Mouse (Mus musculus) 3134 (cell line): ENCODE measurements around the gene Slc35d2.

Experiments
- DNase-seq: peaks from one replicate; pipeline ENCODE4 v3.0.0-alpha.2; 2011; ENCODE audit warnings: low spot score; ENCODE audit not compliant: insufficient read length; ENCODE audit errors: extremely low read depth

Slc35d2 gene

DNA sequence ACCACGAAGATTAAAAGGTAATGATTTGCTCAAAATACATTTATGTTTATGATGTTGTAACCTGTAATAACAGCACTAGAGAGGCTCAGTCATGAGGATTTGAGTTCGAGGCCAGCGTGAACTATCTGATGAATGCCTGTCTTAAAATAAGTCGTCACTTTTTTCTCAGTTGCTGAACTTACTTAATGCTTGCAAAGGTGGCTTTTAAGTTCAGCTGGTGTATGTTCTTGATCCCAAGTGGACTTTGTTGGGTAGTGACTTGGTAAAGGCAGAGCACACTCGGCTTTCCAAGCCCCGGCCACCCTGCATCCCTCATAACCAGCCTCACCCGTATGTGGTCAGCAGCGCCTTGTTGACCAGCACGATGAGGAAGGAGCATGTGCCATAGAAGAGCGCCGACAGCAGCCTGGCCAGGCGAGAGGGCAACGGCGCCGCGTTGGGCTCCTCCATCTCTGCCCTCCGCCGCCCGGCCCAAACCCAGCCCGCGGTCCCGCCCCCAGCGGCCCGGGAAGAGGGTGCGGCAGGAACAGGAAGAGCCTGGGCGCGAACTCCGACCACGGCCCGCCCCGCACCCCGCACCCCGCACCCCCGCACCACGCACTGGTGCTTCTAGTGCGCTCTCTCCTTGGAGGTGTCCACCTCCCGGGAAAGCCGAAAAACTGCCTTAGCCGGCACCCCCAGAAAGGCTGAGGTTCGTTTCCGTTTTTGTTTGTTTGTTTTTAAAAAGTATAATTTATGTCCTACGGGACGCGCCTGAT lies at the start of gene Slc35d2:
TSS of gene Slc35d2 (minus strand) at position 511 of the 758 bp plus-strand sequence.
- DNase-seq, result peak; percentile 74

DNA sequence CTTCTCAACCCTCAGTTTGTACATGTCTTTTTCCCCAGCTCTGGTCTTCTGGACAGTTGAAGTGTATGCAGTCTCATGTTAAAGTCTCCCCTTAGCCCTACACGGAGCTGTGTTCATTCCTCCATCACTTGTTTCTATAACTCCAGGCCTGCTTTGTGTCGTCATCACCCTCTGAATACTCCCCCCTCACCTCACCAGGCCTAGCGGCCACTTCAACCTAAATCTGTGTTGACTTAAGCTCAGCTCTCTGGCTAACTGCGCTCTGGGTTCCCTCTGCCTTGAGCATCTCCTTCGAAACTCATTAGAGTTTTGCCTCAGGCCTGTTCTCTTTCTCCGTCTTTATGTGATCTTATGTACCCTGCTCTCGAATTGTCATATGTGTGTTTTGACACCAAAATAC lies 48.8 kb upstream of the Slc35d2 start:
- DNase-seq, result no peak

DNA sequence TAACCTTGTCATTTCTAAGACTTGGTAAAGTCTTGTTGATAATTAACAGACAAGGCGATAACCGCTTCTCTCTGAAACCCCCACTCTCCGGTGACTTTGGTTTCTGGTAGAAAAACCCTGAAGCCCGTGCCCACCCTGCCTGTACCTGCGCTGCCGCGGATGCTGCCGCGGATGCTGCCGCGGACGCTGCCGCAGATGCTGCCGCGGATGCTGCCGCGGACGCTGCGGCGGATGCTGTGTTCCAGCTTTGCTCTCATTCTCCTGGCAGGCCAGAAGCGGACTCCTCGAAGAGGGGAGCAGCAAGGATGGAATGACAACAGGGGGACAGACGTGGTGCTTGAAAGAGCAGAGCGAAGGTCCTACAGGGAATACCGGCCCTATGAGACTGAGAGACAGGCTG lies 40.6 kb upstream of the Slc35d2 start:
- no peak for DNase-seq

DNA sequence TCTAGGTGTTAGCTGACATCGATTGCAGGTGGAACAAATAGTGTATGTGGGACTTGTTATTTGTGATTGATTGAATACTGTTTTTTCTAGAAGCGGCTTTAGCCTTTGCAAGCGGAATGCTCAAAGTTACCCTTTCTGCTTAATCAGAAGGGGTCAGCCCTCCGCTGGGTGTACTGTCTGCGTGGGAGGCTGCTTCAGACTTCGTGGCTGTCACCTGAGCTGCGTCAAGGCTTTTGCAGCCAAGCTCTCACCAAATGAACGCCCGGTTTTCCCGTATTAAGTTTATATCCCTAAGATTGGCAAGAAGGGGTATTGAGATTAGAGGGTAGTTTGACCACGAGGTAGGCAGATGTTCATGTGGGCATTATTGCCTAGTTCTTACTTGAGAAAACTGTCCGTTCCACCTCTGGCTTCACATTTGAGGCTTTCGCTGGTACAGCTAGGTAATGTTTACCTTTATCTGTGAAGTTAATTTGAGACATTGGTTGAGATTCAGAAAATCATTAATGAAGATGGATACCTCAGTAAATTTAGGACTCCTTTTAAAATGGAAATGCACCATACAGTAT lies 34.1 kb upstream of the Slc35d2 start:
- DNase-seq, result no peak

DNA sequence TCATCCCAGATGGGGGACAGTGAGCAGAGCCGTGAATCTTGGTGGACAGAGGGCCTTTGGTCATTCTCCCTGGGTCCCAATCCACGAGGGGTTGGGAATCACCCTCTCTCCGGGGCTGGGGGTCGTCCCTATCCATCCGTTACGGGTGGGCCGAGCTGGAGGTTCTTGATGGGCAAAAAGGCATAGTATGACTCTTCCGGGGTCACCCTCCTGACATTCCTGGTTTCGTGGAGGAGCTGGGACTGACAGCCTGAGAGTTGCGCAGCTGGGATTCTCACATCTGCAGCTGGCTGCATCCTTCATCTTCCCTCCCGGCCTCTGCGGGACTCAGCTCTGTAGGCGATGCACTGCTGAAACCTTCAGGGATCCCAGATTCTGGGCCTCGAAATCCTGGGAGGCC lies 33.5 kb upstream of the Slc35d2 start:
- peak; percentile 33 for DNase-seq

DNA sequence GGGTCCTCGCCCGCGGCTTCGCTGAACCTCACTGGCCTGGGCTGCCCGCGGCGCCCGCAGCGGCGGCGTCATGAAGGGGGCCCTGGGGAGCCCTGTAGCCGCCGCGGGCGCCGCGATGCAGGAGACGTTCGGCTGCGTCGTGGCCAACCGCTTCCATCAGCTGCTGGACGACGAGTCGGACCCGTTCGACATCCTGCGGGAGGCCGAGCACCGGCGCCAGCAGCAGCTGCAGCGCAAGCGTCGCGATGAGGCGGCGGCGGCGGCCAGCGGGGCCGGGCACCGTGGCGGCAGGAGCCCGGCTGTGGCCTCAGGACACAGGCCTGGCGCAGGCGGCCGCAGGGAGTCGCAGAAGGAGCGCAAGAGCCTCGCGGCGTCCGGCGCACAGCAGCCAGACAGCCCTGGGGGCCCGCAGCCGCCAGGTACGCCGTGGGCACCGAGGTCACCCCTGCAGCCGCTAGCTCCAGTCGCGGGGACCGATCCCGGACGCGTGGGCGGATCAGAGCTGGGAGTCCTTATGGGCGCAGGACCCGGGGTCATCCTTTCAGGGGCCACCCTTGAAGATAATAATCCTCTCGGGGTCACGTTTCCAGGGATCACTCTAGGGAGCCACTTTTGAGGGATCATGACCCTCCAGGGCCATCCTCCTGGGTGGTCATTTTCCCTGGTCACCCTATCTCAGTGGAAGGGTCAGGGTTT lies 32.9 kb upstream of the Slc35d2 start:
- no peak for DNase-seq

DNA sequence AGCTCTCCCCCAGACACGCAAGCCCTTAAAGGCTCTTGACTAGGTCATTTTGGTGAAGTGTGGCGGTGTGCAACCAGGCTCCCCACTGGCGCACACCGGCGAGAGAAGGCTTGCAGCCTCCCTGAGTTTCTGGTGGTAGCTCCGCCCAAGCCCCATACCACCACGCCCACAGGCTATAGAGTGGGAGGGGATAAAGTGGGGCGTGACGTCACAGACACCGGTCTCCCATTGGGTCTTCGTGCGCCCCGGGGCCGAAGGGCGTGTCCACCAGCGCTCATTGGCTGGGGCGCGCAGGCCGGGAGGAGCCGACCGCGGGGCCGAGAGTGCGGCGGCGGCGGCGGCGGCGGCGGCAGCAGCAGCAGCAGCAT lies 32.4 kb upstream of the Slc35d2 start, which contains the start of gene Habp4:
TSS of gene Habp4 (plus strand) at position 277 of the 368 bp plus-strand sequence.
- DNase-seq, result peak; percentile 89

DNA sequence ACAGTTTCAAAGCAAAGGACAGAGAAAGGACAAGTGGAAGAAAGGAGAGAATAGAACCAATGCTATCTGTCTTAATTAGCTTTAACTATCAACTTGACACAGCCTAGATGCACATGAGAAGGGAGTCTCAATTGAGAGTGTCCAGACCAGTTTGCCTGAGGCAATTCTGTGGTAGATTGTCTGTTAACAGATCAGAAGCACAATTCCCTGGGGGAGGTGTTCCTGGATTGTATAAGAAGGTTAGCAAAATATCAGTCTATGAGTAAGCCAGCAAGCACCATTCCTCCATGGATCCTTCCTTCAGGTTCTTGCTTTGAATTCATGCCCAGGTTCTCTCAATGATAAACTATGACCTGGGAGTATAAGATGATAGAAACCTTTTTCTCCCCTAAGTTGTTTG lies 27.8 kb upstream of the Slc35d2 start:
- no peak for DNase-seq

DNA sequence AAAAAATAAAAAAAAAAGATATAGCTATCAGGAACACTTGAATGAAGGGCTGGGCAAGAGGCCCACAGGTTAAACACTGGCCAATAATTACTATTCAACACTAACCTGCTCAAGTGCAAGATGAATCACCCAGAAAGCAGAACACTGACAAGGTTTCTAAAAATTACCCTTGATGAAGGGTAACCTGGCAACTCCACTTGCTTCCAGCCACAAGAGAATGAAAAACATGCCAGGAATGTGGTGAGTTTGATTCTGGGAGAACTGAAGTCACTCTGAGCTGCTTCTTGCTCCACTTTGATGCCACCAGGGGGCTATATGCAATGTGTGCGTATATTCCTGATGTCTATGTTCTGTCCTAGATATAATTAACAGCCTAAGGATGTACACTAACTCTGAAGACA lies 26.0 kb upstream of the Slc35d2 start:
- peak; percentile 74 for DNase-seq

DNA sequence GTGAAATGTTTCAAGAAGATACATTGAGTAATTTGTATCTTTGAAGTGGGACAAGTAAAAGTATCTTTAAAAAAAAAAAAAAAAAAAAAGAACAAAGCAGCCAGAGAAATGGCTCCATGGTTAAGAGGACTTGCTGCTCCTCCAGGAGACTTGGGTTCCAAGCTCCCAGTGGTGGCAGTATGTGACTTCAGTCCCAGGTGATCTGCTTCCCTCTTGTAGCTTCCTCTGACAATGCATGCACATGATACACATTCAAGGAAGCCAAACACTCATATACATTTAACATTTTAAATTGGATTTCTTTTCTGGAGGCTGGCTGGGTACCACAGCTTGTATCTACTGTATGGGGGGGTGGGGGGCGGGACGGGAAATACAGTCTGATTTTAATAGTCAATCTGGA lies 25.5 kb upstream of the Slc35d2 start:
- peak; percentile 34 for DNase-seq

DNA sequence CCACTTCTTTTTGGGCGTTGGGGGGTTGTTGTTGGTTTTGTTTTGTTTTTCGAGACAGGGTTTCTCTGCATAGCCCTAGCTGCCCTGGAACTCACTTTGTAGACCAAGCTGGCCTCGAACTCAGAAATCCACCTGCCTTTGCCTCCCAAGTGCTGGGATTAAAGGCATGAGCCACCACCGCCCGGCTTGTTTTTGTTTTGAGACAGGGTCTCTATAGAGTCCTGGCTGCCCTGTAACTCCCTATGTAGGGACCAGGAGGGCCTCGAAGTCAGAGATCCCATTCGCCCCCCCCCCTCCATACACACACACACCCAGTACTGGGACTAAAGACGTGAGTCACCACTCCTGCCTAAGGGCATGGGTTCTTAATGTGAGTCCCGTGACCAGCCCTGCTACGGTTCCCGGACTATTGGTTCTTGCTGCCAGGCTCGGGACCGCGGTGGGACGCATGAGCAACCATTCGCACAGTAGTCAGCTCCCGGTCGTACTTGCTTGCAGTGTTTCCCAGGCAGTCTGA lies 24.6 kb upstream of the Slc35d2 start:
- peak; percentile 84 for DNase-seq

DNA sequence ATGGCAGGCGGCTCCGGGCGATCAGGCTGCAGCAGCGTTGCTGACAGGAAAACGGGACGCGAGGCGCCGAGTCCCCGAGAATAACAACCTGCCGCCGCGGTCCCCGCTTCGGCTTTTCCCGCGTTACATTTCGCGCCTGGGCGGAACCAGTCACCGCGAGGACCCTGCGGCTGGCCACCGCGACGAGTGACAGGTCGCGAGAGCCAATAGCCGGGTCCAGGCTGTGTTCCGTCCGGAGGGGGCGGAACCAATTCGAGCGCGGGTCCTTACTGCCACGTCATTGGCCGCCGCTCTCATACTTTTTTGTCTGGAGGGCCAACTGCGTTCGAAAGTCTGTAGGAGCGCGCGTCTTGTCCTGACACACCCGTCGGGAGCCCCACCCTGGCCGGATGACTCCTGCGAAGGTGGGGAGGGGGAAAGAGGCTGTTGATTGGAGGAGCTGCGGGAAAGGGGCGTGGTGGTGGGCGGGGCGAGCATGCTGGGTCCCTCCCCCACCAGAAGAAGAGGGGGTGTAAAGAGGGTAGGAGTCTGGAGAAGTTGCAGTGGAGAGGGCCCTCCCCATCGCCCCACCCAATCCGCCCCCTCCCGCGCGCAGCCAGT lies 24.0 kb upstream of the Slc35d2 start, which contains the start of gene Zfp367:
TSS of gene Zfp367 (minus strand) at position 120 of the 600 bp plus-strand sequence.
- DNase-seq, result peak; percentile 100

DNA sequence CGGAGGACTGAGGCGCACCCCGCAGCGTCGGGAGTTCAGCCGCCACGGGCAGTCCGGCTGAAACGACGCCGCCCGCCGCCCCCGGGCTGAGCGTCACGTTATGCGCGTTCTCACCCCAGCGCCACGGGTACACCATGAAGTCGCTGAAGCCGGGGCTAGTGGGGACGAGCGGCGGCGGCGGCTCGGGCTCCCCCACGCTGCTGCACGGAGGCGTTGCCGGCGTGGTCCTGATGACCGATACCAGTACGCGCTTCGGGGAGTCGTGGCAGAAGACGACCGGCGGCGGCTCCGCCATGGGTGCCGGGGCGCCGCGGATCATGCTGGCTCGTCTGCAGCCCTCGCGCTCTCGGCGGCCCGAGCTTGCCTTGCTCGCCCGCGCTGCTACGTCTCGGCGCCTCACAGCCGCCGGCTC lies 23.5 kb upstream of the Slc35d2 start:
- DNase-seq, result no peak

DNA sequence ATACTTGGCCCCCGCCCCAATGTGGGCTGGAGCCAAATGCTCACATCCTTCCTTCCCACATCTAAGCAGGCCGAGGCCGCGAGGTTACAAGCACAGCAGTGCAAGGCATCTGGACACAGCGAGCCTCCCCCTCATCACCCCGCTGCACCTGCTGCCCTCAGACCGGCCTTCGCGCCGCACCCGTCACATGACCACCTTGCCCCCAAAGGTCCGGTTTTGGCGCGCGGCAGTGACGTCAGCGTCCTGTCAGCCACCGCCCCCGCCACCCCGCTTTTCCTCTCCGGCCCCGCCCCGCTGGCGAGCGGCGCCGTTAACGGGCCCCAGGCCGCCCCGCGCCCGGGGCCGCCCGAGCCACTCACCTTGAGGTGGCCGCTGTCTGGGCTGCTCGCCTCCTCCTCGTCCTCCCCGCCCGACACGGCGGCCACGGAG lies 23.1 kb upstream of the Slc35d2 start:
- peak; percentile 83 for DNase-seq

DNA sequence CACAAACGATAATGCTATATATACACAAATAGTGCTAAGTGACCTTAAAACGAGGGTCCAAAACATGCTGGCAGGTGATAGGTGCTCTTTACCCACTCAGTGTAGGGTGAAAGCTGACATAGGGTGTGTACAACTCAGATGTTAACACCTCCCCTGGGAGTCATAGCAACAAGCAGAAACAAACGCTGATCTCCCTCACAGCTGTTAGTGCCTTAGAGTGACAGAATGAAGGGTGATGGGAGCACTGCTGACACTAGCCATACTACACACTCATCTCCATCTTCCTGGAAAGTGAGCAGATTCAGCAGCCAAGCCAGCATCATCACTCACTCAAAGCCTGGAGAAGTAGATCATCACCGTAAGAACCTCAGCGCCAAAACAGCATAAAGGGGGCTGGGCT lies 21.0 kb upstream of the Slc35d2 start:
- DNase-seq, result no peak

DNA sequence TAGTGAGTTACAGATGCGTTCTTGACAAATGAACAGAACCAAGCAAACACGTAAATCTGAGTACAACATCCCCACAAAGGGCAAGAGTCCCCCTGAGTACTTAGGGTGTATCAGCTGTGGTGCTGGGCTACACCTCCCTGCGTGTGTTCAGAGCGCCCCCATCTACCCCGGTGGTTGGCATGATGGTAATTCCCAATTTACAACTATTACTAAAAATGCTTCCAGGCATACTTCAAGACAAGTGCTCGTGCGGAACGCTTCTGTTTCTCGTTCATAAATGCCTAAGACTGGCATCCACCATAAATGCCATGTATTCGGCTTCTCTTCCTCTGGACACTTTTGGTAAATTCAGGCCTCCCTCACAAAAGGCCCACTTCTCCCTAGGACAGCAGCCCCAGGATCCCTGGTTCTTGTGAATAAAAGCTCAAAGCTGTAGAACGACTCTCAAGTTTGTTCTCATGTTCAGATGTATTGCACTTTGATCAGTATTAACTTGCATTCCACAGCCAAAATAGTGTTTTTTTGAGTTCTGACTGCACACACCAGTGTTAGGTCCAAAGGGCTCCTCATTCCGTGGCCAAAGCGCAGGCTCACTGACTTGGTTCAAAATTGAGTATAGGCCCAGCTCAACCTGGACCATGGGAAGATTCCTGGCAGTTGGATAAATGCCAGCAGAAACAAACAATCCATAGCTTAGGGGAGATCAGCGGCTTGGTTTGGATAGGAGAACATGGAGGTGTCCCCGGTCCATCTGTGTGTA lies 628 bp upstream of the Slc35d2 start:
- DNase-seq, result no peak

DNA sequence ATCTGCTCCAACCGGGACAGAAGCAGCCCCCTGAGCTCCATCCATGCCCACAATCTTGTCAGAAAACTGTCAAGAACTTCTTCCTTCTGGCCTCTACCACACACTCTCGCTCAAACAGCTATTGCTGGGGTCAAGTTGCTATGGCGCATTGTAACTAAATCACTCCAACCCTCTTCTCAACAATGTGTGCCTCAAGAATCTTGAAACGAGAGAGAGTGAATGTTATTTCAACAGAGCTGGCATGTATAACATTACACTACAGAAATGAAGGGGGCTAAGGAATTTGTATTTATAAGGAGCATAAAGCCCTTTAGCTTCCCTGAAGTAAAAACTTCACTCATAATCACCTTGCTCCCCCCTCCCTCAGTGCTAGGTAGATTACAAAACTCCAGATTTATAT lies 2.9 kb downstream of the Slc35d2 start:
- no peak for DNase-seq

DNA sequence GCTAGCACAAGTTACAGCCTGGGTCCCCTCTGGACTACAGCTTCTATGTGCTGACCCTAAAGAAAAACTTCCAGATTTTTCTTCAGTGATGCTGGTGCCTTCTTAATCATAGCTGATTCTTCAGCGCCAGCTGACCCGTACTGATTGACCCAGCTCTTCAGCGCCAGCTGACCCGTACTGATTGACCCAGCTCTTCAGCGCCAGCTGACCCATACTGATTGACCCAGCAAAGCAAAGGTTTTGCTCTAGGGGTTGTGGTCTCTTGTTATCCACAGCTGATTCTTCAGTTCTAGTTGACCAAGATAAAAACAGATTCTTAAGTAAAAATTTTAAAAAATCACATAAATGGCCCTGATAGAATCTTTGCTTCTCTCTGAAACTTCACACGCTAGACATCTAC lies 4.3 kb downstream of the Slc35d2 start:
- no peak for DNase-seq

DNA sequence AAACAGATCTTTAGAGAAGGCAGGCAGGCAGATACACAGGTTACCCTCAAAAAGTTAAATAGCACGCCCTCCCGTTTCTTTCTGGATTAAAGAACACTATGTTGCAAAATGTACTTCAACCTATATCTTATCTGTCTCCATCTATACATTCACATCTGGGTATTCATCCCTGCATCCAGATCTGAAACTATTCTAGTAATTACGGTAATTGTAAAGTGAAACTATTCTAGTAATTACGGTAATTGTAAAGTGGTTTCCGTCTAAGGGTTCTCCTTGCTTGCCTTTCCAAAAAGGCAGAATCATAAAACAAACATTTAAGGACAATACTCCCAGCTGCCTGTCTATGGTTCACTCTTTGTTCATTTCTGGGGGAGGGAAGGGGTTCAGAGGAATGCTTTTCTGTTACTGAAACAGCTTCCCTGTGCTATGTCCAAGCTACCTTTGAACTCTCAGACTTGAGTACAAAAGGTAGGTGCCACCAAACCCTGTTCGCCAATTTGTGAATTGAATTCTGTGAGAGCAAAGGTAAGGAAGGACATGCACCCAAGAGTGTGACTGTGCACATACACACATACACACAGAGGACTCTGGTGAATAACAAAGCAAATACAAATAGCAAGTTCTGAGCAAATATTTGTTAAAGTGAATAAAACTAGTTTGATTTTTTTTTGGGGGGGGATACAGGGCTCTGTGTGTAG lies 5.5 kb downstream of the Slc35d2 start:
- no peak for DNase-seq

DNA sequence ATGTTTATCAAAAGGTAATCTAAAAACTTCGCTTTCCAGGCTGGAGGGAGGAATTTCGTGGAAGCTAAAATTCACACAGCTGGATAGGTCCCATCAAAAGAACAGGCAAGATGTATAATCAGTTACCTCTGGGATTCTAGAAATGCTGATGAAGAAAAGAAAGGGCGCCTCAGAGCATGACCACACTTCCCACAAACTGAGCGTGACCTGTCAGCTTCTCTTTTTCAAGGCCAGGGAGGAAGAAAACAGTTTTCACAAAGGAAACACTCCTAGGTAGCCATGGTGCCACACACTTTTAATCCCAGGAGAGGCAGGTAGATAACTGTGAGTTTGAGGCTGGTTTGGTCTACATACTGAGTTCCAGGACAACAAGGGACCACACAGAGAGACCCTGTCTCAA lies 8.4 kb downstream of the Slc35d2 start:
- DNase-seq, result no peak
